Mouse (Mus musculus) cerebellum, postnatal 4 days (tissue): Measurements from ENCODE around the gene Gm13276.
"Not testable (repeated sequence)": the region's sequence is repeated elsewhere in the genome, so short reads cannot be mapped to it uniquely, and the experiment has no call there.

ENCODE experiments used
- DNase-seq, 2 experiments: peaks; one replicate each; pipeline ENCODE4 v3.0.0; 2022; ENCODE audit warnings: low spot score in 2 of 2, mixed read lengths in 1 of 2

Gene Gm13276

DNA sequence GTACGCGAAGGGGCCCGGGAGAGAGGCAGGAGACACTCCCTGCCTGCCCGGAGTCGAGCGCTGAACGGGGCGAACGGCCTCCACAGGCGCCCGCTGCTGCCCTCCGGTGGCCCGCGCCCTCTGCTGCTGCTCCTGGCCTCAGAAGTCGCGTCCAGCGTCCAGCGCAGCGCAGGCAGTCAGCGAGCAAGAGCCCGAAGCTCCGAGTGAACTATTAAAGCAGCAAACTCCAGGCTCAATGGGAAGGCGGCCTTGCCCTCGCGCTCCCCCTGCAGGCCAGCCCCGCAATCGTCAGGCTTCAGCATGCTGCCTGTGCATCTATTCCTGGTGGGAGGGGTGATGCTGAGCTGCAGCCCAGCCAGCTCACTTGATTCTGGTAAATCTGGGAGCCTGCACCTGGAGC is at the start of gene Gm13276:
Gene Gm13276, plus strand, starts transcription at position 301 of the 400 bp plus-strand sequence.
- DNase-seq, result not testable (repeated sequence)

DNA sequence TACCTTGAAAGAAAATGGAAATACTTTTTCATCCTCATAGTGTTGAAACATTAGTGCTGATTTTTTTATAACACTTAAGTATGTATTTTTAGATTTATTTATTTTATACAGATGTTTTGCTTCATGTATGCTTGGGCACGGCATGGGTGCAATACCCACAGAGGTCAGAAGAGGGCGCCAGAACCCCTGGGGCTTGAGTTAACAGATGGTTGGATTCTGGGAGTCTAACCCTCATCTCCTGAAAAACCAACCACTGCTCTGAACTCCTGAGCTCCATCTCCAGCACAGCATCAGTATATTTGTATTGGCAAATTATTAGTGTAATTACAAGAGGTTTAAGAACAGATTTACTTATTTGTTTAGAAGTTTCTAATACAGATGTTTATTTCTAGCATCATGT is 47.0 kb upstream of the Gm13276 start:
- DNase-seq, result peak in 1 of 2 experiments; percentile 62

- DNase-seq, result no peak
Measured at GRCm38 (mm10) chr4:88739036-88739435, 46.5 kb upstream of the Gm13276 start.

GRCm38 (mm10) chr4:88741426-88741825 is 44.1 kb upstream of the Gm13276 start:
- DNase-seq, result no peak

- DNase-seq, result no peak
Measured at GRCm38 (mm10) chr4:88742771-88743371, 42.6 kb upstream of the Gm13276 start.

DNA sequence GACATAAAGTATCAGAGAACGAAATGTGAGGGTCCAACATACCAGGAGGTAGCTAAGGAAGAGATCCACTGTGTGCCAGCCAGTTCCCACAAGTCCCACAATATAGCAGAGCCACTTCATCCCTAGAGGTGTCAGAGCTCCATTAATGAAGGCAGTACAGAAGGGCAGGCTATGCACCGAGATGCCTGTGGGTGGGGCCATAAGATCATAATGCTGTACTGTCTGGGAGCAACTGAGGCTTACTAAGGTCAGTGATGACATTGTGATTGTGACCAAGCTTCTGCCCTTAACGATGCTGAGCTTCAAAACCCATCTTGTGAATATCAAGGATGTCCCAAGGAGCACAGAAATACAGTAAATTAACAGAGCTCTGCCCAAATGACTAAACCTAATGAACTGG is 41.3 kb upstream of the Gm13276 start:
- DNase-seq, result no peak

- DNase-seq, result no peak
Measured at GRCm38 (mm10) chr4:88749926-88750325, 35.6 kb upstream of the Gm13276 start.

DNA sequence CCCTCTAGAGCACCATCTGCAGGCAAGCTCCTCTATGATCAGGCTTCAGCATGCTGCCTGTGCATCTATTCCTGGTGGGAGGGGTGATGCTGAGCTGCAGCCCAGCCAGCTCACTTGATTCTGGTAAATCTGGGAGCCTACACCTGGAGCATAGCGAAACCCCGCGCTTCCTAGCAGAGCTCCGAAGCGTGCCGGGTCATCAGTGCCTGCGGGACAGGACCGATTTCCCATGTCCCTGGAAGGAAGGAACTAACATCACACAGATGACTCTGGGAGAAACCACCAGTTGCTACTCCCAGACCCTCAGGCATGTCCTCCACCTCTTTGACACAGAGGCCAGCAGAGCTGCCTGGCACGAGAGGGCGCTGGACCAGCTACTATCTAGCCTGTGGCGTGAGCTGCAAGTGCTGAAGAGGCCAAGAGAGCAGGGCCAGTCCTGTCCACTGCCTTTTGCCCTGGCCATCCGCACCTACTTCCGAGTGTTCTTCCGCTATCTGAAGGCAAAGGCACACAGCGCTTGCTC is 30.6 kb upstream of the Gm13276 start, which contains the start of gene Gm13271:
Gene Gm13271, plus strand, starts transcription at position 51 of the 523 bp plus-strand sequence.
- peak; percentile 76 to 79 for DNase-seq

DNA sequence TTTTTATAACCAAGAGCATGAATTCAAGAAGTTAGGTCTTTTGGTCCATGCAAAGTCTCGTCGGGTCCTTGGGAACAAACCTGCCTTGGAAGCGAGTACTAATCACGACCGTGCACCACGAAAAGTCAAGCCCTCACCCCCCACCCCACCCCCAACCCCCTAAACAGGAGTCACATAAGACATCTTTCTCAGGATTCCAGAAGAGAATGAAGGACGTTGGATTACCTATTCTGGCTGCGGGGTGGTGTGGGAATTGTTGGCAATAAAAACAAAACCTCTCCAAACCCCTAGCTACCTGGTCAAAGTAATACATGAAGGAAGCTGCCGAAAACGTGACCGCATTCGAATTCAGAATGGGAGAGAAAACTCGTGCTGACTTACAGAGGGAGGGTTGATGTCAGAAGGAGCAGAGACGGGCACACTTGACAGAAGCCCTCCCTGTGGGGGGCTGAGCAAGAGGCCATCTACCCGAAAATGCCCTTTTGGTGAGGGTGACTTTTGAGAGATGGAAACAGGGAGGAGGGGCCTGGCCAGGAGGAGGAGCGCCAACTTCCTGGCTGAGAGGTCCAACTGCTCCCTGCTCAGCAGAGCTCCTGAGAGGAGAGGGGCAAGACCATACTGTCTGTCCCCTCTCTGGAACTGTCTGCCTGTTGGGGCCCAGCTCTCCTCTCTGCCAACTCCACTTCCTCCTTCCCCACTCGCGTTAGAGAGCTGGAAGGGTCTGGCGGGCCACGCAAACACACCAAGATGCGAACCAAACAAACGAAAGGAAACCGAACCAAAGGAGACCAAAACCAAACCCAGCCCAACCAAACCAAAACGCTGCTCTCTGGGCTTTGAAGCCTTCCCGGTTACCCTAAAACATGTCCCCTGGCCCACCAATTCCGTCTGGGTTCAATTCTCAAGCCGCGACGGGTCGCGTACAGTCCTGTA is 28.7 kb upstream of the Gm13276 start:
- DNase-seq, result not testable (repeated sequence)

- peak; percentile 86 to 90 for DNase-seq
Measured at GRCm38 (mm10) chr4:88757628-88758031, 27.9 kb upstream of the Gm13276 start.

DNA sequence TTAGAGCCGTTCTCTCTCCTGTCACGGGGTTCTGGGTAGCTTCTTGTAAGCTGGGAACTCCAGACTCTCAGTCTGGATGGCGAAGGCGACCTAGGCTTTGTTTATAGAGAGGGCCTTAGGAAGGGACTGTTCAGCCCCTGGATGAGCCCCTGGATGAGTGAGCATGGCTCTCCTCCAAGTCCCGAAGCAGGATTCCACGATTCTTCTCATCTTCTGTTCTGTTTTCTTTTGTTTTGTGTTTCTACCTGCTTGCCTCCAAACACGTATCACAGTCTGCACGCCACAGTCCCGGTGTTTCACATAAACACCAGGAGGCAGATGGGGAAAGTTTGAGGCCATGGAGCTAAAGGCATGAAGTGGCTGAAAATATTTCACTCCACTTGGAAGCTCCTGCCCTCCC is 26.8 kb upstream of the Gm13276 start:
- not testable (repeated sequence) for DNase-seq

GRCm38 (mm10) chr4:88759610-88760268 is 25.8 kb upstream of the Gm13276 start, which contains the start of gene Gm13283:
Gene Gm13283, plus strand, starts transcription at chr4:88760119.
- DNase-seq, result peak; percentile 33 to 54

GRCm38 (mm10) chr4:88760431-88760830 is 25.1 kb upstream of the Gm13276 start:
- DNase-seq, result peak in 1 of 2 experiments; percentile 66

GRCm38 (mm10) chr4:88761776-88762175 is 23.7 kb upstream of the Gm13276 start:
- peak; percentile 73 to 77 for DNase-seq

- peak in 1 of 2 experiments; percentile 45 for DNase-seq
Measured at GRCm38 (mm10) chr4:88762341-88762740, 23.2 kb upstream of the Gm13276 start.

DNA sequence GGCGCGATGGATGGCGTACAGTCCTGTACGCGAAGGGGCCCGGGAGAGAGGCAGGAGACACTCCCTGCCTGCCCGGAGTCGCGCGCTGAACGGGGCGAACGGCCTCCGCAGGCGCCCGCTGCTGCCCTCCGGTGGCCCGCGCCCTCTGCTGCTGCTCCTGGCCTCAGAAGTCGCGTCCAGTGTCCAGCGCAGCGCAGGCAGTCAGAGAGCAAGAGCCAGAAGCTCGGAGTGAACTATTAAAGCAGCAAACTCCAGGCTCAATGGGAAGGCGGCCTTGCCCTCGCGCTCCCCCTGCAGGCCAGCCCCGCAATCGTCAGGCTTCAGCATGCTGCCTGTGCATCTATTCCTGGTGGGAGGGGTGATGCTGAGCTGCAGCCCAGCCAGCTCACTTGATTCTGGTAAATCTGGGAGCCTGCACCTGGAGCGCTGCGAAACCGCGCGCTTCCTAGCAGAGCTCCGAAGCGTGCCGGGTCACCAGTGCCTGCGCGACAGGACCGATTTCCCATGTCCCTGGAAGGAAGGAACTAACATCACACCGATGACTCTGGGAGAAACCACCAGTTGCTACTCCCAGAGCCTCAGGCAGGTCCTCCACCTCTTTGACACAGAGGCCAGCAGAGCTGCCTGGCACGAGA is 22.0 kb upstream of the Gm13276 start:
- not testable (repeated sequence) for DNase-seq

- DNase-seq, result not testable (repeated sequence)
Measured at GRCm38 (mm10) chr4:88773534-88773933, 12.0 kb upstream of the Gm13276 start, which contains the start of gene Gm13290. Gene Gm13290, plus strand, starts transcription at chr4:88773834.

- not testable (repeated sequence) for DNase-seq
Measured at GRCm38 (mm10) chr4:88776622-88777021, 8.9 kb upstream of the Gm13276 start, which contains the start of gene Gm13289. Gene Gm13289, plus strand, starts transcription at chr4:88776922.

DNA sequence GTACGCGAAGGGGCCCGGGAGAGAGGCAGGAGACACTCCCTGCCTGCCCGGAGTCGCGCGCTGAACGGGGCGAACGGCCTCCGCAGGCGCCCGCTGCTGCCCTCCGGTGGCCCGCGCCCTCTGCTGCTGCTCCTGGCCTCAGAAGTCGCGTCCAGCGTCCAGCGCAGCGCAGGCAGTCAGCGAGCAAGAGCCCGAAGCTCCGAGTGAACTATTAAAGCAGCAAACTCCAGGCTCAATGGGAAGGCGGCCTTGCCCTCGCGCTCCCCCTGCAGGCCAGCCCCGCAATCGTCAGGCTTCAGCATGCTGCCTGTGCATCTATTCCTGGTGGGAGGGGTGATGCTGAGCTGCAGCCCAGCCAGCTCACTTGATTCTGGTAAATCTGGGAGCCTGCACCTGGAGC is 6.0 kb upstream of the Gm13276 start, which contains the start of gene Gm13272:
Gene Gm13272, plus strand, starts transcription at position 301 of the 400 bp plus-strand sequence.
- not testable (repeated sequence) for DNase-seq

DNA sequence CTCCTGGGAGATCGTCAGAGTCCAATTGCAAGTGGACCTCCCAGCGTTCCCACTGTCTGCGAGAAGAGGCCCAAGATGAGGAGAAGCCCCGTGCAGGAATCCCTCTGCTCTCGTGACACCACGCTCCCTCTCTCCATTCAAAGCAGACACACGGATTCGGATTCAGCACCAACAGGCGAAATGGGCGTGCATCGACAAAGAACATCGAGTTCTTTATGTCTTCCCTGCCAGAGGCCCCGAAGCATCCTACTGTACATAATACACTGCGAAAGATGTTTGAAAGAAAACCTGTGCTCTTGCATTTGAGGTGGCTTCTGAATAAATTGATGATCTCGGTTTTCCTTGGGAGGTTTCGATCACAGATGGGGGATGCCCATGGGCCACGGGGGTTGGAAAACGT is 5.2 kb upstream of the Gm13276 start:
- not testable (repeated sequence) for DNase-seq

DNA sequence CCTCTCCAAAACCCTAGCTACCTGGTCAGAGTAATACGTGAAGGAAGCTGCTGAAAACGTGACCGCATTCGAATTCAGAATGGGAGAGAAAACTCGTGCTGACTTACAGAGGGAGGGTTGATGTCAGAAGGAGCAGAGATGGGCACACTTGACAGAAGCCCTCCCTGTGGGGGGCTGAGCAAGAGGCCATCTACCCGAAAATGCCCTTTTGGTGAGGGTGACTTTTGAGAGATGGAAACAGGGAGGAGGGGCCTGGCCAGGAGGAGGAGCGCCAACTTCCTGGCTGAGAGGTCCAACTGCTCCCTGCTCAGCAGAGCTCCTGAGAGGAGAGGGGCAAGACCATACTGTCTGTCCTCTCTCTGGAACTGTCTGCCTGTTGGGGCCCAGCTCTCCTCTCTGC is 3.7 kb upstream of the Gm13276 start, which contains the start of gene Ifnz:
Gene Ifnz, plus strand, starts transcription at position 301 of the 400 bp plus-strand sequence.
- not testable (repeated sequence) for DNase-seq
